Mouse (Mus musculus) cortical plate, adult 2 months (tissue): ENCODE measurements around the gene Nfasc.

Source experiments
- CTCF ChIP-seq: fragments of 200-500 bp; IDR thresholded peaks from 2 replicates; pipeline ENCODE4 v1.5.1; 2011; ENCODE audit warnings: mild to moderate bottlenecking, control low read depth, low read length; ENCODE audit not compliant: insufficient read depth; ENCODE audit errors: extremely low read depth
- POLR2A ChIP-seq: fragments of 200-500 bp; IDR thresholded peaks from 2 replicates; pipeline ENCODE4 v1.6.1; 2011; ENCODE audit warnings: mild to moderate bottlenecking, low read length, control low read depth; ENCODE audit not compliant: insufficient read depth; ENCODE audit errors: extremely low read depth

DNA sequence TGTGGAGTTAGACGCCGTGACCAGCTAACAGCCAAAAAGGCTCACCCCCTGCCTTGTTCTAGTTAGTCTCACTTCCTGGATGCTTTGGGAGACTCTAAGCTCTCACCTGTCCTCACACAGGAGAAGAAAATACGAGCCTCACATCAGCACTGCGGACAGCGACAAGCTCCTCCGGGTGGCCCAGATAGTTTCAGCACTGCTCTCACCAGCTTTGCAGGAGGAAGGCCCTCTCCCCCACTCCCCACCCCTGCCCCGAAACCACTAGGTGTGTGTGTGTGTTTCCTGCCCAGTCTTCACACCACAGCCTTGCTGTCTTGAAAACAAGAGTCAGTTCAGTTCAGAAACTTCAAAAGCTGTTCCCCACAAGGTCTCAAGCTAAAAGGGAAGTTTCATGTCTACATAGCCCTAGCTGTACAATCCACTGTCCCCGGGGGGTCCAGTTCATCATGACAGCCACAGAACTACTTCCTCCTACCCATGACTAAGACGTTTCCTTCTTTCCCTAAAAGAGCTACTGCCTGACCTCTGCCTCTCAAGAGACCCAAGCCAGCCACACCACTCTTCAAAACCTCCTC is 7.6 kb downstream of the Nfasc start:
- no peak for TF ChIP-seq CTCF
- no peak for TF ChIP-seq POLR2A
